Mouse (Mus musculus) activated CD4-positive, CD25-positive, alpha-beta regulatory T cell, adult 4 months (primary cell): ENCODE measurements at regions not wholly inside any gene's neighbourhood (a gene's known extent, or its start where the extent isn't known, plus 50 kb on each side); places are given as distances from the start of the nearest gene placed in this dataset.
A peak's percentile ranks its signal among the peaks of the same experiment; 100 is the strongest.

Experiments
- ATAC-seq: one replicate; pipeline ENCODE4 v1.8.0; 2017

- no peak for ATAC-seq
These were observed 242.7 kb downstream of the Rngtt start for GRCm38 (mm10) chr4:33552856-33553255.

- ATAC-seq: no peak
These were observed 244.5 kb downstream of the Rngtt start for GRCm38 (mm10) chr4:33554606-33555005.

GRCm38 (mm10) chr4:33555231-33555933 lies 245.3 kb downstream of the Rngtt start:
- no peak for ATAC-seq

- no peak for ATAC-seq
These were observed 245.9 kb downstream of the Rngtt start for GRCm38 (mm10) chr4:33555966-33556365.

- no peak for ATAC-seq
These were observed 246.8 kb downstream of the Rngtt start for GRCm38 (mm10) chr4:33556661-33557540.

GRCm38 (mm10) chr4:33570274-33570673 lies 260.2 kb downstream of the Rngtt start:
- no peak for ATAC-seq

GRCm38 (mm10) chr4:33571351-33571750 lies 261.2 kb downstream of the Rngtt start:
- no peak for ATAC-seq

GRCm38 (mm10) chr4:33577631-33578030 lies 267.5 kb downstream of the Rngtt start:
- ATAC-seq: no peak

GRCm38 (mm10) chr4:33580491-33580890 lies 270.4 kb downstream of the Rngtt start:
- no peak for ATAC-seq

- ATAC-seq: no peak
These were observed 271.1 kb downstream of the Rngtt start for GRCm38 (mm10) chr4:33581180-33581591.

GRCm38 (mm10) chr4:33581766-33582525 lies 271.8 kb downstream of the Rngtt start:
- ATAC-seq: peak; percentile 28

GRCm38 (mm10) chr4:33582986-33583720 lies 273.0 kb downstream of the Rngtt start:
- no peak for ATAC-seq

- no peak for ATAC-seq
These were observed 274.1 kb downstream of the Rngtt start for GRCm38 (mm10) chr4:33583979-33584907.

- no peak for ATAC-seq
These were observed 275.7 kb downstream of the Rngtt start for GRCm38 (mm10) chr4:33585821-33586220.

- ATAC-seq: no peak
These were observed 276.1 kb downstream of the Rngtt start for GRCm38 (mm10) chr4:33586290-33586614.

- ATAC-seq: peak; percentile 86
These were observed 276.7 kb downstream of the Rngtt start for GRCm38 (mm10) chr4:33586615-33587451.

GRCm38 (mm10) chr4:33587666-33588065 lies 277.6 kb downstream of the Rngtt start:
- ATAC-seq: no peak

GRCm38 (mm10) chr4:33588127-33588526 lies 278.0 kb downstream of the Rngtt start:
- peak; percentile 18 for ATAC-seq

- no peak for ATAC-seq
These were observed 279.1 kb downstream of the Rngtt start for GRCm38 (mm10) chr4:33589207-33589606.

- no peak for ATAC-seq
These were observed 285.0 kb downstream of the Rngtt start for GRCm38 (mm10) chr4:33594997-33595657.
